Mouse (Mus musculus) bone marrow macrophage, adult 2 months (primary cell): ENCODE measurements around the gene Nbas.

Experiments
- CTCF ChIP-seq: IDR thresholded peaks from 2 replicates; pipeline ENCODE4 v1.5.1; 2012; ENCODE audit warnings: low read depth, mild to moderate bottlenecking, low read length, moderate library complexity
- POLR2A ChIP-seq: IDR thresholded peaks from 2 replicates; pipeline ENCODE4 v1.6.1; 2012; ENCODE audit warnings: mild to moderate bottlenecking, low read depth, low read length, borderline replicate concordance

GRCm38 (mm10) chr12:13587675-13588074 is 318.7 kb downstream of the Nbas start:
- TF ChIP-seq CTCF, result no peak
- TF ChIP-seq POLR2A, result no peak
